Mouse (Mus musculus) cerebellum, postnatal 4 days (tissue): ENCODE measurements around the gene Pafah1b3.
A peak's percentile ranks its signal among the peaks of the same experiment; 100 is the strongest.

Experiments
- DNase-seq, 2 experiments: peaks; one replicate each; pipeline ENCODE4 v3.0.0; 2022; ENCODE audit warnings: low spot score in 2 of 2, mixed read lengths in 1 of 2

Pafah1b3 gene

DNA sequence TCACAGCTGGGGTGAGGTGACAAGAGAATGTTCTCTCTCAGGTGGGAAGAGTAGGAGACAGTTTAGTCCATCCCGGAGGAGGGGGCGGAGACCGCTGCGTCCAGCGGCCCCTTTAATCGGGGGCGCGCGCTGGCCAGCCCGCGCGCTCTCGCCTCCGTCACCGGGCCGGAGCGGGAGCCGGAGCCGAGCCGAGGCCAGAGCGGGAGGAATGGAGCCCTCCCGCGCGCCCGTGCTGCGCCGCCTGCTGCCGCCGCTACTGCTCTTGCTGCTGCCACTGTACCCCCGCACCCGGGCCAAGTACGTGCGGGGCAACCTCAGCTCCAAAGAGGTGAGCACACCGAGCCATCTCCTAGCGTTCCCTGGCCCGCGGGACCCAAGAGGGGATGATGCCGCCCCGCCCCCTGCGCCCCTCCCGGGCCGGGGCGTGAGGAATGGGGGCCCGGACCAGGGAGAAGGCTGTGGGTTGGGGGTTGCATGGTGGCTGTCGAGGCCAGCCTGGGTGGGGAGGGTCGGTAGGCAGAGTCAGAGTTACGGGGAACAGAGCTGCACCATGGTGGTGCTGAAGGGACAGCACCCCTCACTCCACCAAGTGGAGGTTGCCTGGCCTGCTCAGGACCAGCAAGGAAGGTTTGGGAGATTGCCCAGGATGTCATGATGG, 8.3 kb upstream of the Pafah1b3 start, which contains the start of gene Tmem145:
Gene Tmem145, plus strand, starts transcription at position 151 of the 658 bp plus-strand sequence.
- peak in 1 of 2 experiments; percentile 74 for DNase-seq

DNA sequence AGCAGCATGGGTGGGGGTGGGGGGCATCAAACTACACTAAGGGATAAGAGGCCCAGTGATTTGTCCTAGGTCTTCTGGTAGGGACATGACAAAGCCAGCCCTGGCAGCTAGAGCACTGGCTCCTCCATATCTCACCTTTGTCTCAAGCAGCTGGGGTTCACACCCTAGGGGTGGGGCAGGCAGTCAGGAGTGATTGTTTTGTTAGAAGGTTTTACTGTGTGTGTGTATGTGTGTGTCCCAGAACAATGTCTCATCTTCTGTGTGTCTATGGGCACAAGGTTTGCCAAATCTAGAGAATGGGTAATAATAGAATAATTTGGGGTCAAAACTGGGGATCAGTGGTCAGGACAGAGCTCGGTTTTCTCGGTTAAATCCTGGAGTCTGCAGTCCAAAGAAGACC, 7.7 kb upstream of the Pafah1b3 start:
- no peak for DNase-seq

DNA sequence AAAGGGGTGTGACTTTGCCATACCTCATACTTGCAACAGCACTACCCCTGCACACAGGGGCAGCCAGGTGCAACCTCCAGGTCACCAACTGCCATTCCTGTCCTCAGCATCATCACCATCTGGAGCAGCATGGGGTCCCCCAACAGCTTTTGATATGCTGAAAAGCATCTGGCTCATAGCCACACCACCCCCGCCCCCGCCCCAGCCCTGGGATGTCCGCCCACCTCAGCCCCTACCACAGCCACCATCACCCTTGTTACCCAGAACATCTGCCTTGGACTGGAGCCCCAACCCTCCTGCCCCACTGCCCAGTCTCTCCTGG, 5.9 kb upstream of the Pafah1b3 start:
- DNase-seq, result no peak

DNA sequence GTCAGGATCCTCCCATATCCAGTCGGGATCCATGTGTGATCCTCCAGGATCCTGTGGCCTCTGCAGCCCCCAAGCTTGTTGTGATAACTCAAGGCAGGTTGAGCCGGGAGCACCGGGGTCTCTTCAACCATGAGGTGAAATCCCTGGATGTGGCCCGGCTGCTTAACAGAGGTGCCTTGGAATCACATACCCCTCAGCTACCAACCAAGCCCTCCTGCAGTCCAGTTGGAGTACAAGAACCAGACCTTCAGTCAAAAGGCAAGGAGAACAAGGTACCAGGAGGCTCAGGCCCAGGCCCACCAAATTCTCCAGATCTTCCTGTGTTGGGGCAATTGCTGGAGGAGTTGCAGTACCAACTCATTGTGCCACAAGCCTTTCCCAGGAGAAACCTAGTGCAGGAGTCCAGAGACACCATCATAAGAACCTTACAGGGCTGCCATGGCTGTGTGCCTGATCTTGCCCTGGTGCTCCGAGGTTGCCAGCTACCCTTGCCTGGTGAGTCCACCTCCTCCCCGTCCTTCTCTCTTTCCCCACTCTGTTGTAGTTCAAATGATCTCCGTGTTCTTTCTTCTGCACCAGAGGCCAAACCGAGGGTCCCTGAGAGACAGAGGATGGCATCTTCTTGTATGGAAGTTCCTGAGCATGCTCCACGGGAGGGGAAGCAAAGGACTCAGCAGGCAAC, 5.4 kb upstream of the Pafah1b3 start:
- no peak for DNase-seq

DNA sequence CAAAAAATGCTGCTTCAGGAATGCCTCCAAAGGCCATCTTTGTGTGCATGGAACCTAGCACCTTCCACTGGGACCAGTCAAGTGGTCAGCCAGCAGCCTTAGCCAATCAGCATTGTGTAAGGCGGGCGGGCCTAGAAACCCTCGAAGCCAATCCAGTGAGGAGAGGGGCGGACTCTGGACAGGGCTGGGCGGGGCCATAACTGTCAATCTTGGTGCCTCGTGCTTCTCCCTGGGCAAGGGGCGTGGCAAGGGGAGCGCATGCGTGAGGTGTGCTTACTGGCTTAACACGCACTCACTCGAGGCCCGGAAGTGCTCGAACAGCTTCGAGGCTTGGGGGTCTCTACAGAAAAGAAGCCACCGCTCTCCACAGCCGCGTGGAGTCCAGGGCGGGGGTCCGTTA, 3.3 kb upstream of the Pafah1b3 start, which contains the start of gene Prr19:
Gene Prr19, plus strand, starts transcription at position 349 of the 400 bp plus-strand sequence.
- DNase-seq, result no peak

DNA sequence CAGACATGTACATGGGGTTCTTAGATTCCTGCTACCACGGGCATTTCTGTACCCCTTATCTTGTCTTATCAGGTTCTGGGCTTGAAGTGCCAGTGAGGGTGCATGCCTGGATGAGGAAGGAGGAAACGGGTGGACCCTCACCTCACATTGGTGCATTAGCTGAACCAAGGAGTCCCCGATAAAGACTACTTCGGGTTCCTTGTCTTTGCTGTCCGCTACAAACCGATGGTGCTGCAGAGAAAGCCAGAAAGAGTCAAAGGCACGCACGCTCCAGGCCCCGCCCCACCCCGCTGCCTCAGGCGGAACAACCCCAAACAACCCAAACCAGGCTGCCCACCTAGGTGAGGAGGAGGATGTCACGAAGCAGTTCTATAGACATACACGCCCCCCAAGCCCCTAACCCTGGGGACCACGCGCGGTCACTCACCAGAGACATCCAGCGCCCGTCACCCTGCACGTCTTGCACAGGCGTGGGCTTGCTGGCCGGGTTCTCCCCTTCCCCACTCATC, 787 bp downstream of the Pafah1b3 start:
- DNase-seq, result no peak

DNA sequence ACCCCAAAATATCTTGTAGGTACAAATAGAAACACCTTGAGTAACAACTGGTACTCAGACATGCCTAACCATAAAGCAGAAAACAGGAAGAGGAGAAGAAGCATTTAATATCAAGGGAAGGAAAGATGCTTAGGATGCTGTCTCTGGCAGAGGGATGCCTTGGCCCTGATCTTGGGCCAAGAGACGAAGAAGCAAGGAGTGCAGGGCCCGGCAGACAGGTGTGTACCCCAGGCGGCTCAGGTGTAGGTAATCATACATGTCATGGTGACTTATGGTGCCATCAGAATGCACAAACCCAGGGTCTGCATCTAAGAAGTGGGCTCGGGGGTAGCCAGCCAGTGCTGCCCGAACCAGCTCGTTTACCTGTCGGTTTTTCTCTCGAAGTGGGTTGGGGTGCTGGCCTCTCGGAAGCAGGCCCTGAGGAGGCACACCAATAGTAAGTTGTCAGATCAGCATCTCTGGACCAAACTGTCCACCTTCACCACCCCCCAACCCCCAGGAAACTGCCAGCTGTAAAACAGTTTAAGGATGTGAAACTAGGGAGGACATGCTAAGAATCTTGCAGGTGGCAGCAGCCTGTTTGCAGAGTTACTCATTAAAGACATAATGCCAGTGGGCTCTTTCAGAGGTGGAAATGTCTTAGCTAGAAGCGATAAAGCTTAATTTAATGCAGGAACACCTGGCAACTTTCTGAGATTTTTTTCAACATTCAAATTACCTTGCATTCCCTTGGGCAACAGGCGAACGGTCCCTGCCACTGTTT, 2.6 kb downstream of the Pafah1b3 start:
- no peak for DNase-seq

DNA sequence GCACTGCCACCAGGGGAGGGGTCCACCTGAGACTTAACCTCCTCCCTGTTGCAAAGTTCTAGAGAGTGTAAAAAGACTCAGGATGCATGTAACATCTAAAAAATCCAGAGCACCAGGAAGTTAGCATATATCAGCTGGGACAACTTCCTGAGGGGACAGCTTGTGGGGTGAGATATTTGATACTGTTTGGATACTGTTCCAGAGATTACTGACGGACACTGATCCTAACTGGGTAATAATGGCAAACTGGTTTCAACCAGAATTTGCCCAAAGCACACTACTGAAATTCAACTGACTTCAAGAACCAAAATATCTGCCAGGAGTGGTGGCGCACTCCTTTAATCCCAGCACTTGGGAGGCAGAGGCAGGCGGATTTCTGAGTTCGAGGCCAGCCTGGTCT, 3.3 kb downstream of the Pafah1b3 start:
- no peak for DNase-seq

DNA sequence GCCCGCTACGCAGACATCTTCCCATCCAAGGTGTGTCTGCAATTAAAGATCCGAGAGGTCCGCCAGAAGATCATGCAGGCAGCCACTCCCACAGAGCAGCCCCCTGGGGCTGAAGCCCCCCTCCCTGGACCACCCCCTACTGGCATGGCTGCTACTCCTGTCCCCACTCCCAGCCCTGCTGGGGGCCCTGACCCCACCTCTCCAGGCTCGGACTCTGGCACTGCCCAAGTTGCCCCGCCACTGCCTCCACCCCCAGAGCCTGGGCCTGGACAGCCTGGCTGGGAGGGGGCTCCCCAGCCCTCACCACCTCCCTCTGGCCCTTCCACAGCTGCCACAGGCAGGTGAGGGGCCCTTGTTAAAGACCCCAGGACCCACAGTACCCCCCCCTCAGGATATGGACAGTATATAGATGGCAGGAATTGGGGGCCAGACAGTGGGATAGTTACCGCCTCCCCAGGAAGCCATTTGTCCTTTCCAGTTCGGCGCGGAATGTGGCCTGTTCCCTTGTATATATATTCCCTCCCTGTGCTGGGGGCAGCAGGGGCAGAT, 4.5 kb downstream of the Pafah1b3 start:
- DNase-seq, result no peak

DNA sequence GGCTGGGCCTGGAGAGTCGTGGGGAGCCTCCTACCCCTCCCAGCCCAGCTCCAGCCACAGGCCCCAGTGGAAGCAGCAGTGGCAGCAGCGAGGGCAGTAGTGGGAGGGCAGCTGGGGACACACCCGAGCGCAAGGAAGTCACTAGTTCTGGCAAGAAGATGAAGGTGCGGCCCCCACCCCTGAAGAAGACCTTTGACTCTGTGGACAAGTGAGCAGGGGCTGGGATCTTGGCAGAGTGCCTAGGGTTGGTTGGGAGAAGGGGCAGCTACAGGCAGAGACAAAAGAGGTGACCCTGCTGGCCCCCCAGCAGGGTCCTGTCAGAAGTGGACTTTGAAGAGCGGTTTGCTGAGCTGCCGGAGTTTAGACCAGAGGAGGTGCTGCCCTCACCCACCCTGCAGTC, 5.7 kb downstream of the Pafah1b3 start:
- DNase-seq, result no peak

DNA sequence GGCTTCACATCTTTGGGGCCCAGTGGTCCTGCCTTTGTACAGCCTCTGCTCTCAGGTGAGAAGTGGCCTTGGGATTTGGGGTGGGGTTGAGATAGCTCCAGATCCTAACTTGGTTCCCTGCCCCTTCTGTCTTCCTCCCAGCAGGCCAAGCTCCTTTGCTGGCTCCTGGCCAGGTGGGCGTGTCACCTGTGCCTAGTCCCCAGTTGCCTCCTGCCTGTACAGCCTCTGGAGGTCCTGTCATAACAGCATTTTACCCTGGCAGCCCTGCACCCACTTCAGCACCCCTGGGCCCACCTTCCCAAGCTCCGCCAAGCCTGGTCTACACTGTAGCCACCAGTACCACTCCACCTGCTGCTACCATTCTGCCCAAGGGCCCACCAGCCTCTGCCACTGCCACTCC, 6.9 kb downstream of the Pafah1b3 start:
- no peak for DNase-seq

DNA sequence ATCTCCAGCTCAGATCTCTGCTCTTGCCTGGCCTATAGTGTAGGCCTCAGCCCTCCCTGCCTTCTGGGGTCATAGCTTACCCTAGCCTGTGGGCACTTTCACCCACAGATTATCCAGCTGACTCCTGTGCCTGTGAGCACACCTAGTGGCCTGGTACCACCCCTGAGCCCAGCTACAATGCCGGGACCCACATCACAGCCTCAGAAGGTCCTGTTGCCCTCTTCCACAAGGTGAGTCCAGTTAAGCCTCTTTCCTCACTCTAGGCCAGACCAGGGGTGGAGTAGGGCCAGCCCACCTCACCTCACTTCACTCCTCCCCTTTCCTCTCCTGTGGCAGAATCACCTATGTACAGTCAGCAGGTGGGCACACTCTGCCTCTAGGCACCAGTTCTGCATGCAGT, 7.3 kb downstream of the Pafah1b3 start:
- no peak for DNase-seq

DNA sequence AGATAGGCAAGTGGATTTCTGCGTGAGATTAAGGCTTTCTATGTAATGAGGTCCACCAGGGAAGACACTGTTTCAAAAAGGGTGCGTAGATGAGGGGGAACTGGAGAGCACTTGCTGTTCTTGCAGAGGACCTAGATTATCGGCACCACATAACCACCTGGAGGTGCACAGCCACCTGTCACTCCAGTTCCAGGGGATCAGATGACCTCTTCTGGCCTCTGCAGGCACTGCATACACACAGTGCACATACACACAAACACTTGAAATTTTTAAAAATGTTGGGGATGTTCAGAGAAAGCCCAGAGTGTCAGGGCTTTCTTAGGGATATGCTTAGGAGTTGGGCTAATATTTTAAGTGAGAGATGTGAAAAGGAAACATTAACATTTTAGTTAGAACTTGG, 7.9 kb downstream of the Pafah1b3 start:
- DNase-seq, result no peak

DNA sequence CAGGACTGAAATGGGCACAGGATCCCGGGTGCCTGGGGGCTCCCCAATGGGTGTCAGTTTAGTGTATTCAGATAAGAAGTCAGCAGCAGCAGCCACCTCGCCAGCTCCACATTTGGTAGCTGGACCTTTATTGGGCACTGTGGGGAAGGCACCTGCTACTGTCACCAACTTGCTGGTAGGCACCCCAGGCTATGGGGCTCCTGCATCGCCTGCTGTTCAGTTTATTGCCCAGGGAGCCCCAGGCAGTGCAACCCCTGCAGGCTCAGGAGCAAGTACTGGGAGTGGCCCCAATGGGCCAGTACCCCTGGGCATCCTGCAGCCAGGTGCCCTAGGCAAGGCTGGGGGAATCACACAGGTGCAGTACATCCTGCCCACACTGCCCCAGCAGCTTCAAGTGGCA, 9.1 kb downstream of the Pafah1b3 start:
- no peak for DNase-seq

DNA sequence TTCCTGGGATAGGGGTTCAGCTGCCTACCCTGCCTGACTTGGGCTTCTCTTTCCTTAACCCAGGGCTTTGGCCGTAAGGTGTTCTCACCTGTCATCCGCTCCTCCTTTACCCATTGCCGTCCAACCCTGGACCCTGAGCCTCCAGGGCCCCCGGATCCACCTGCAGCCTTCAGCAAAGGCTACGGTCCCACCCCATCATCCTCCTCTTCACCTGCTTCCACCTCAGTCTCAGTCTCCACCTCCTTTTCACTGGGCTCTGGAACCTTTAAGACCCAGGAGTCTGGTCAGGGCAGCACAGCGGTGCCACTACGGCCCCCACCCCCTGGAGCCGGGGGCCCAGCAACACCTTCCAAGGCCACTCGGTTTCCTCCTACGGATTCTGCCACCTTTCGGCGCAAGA, 9.8 kb downstream of the Pafah1b3 start:
- DNase-seq, result no peak

DNA sequence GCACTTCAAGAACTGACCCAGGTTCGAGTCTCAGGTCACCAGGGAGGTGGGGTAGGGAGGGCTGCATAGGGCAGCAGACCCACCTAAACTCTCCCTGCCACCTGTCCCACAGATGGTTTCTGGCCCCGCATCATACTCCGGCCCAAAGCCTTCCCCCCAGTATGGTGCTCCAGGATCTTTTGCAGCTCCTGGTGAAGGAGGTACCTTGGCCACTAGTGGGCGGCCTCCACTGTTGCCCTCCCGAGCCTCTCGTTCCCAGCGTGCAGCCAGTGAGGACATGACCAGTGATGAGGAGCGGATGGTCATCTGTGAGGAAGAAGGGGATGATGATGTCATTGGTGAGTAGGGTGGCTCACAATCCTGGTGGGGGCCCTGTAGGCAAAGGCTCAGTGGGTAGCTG, 10.8 kb downstream of the Pafah1b3 start:
- no peak for DNase-seq

DNA sequence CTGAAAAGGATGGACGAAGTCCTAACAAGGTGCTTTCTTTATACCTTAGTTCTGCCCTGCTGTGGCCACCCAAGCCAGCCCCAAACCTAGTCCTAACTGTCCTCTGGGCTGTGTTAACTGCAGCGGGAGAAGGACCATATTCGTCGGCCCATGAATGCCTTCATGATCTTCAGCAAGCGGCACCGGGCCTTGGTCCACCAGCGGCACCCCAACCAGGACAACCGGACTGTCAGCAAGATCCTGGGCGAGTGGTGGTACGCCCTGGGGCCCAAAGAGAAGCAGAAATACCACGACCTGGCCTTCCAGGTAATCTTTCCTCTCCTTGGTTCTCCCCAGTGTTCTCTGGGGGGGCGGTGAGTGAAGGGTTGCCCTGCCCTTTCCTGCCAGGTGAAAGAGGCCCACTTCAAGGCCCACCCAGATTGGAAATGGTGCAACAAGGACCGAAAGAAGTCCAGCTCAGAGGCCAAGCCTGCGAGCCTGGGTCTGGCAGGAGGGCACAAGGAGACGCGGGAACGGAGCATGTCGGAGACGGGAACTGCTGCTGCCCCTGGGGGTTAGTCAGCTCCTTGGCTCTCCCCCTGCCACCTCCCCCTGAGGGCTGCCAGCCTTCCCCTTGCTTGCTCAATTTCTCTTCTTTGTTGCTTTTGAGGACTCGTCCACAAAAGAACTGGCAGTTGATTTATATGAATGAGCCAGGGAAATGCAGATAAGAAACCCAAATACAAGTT, 12.1 kb downstream of the Pafah1b3 start:
- no peak for DNase-seq

DNA sequence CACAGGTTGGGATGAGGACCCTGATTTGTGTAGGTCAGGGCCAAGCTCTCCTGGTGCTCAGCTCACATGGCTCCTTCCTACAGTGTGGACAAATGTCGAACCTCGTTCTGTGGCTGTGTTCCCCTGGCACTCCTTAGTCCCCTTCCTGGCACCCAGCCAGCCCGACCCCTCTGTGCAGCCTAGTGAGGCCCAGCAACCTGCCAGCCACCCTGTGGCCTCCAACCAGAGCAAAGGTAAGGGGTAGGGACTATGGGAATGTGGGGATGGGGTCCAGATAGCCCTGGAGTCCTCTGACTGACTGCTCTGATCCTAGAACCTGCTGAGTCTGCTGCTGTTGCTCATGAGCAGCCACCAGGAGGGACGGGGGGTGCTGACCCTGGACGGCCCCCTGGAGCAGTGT, 13.0 kb downstream of the Pafah1b3 start:
- DNase-seq, result no peak

DNA sequence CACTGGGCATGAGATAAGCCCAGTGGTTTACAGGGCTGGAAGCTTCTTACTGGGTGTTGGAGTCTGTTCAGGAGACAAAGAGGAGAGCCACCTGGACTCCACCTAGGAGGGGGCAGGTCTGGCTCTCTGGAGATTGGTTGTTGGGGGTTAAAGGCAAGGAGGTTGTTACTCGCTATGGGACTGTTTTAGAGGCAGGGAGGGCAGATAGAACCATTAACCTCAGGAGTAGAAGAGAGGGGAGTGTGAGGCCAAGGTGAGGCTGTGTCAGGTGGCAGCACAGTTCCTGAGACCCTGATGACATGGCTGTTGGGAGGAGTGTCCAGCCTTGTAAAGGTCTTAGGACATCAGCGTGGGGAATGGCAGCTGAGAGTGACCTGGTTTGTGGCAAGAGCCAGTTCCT, 13.6 kb downstream of the Pafah1b3 start:
- DNase-seq, result no peak

DNA sequence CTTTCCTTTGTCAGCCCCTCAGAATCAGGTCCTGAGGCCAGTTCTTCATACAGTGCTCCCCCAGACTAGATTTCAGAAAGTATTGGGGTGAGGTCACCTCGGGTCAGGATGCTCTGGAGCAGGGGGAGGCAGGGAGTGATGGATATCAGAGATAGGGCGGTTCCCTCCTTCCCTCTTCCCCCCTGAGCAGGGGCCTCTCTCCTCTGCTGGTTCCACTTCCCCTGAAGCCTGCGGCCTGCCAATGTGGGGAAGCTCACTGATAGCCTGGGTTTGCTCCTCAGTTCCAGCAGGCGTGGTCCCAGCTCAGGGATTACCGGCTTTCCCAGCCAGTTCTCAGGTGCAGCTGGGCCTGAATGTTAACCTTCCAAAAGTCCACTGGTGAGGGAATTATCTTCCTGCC, 14.1 kb downstream of the Pafah1b3 start:
- DNase-seq, result no peak

DNA sequence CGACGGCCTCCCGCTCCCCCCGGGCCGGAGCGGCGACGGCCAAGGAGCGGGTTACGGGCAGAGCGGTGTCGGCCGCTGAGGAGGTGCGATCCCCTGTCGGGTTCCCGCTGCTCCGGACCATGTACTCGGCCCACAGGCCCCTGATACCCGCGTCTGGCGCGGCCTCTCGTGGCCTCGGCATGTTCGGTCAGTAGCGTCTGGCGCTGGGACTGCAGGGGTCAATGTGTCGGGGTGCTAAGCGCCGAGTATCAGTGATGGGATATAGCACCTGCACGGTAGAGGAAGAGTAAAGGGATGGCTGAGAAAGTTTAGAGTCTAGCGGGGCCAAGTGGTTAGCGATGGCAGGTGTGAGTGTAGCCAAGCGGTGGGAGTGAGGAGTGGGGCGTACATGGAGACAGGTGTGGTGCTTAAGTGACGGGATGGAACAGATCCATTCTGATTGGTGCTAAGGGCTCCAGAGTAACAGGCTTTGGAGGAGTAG, 15.0 kb downstream of the Pafah1b3 start:
- DNase-seq, result peak in 1 of 2 experiments; percentile 48
